Mouse (Mus musculus) MEL (cell line): ENCODE measurements at regions not wholly inside any gene's neighbourhood (a gene's known extent, or its start where the extent isn't known, plus 50 kb on each side); places are given as distances from the start of the nearest gene placed in this dataset.

Source experiments
- BHLHE40 ChIP-seq: IDR thresholded peaks from 2 replicates; pipeline ENCODE4 v1.6.1; 2012; ENCODE audit warnings: low read depth, mild to moderate bottlenecking, inconsistent platforms, low read length, improper control_type of control experiment, borderline replicate concordance
- CTCF ChIP-seq, 3 experiments: IDR thresholded peaks in 2 of 3; conservative IDR thresholded peaks in 1 of 3; 2 replicates each; pipeline ENCODE4 v1.5.1; 2011 to 2012; ENCODE audit warnings: low read length in 3 of 3, low read depth in 2 of 3, mild to moderate bottlenecking in 2 of 3, improper control_type of control experiment in 1 of 3, inconsistent platforms in 1 of 3, mixed read lengths in 1 of 3, moderate library complexity in 1 of 3; ENCODE audit not compliant: control insufficient read depth in 1 of 3, insufficient read depth in 1 of 3, poor library complexity in 1 of 3, severe bottlenecking in 1 of 3
- MAZ ChIP-seq: IDR thresholded peaks from 2 replicates; pipeline ENCODE4 v1.6.1; 2012; ENCODE audit warnings: low read depth, mild to moderate bottlenecking, inconsistent platforms, low read length, improper control_type of control experiment
- POLR2A ChIP-seq, 2 experiments: IDR thresholded peaks; 2 replicates each; pipeline ENCODE4 v1.6.1; 2011 to 2012; ENCODE audit warnings: low read length in 2 of 2, mild to moderate bottlenecking in 2 of 2, control low read depth in 1 of 2, improper control_type of control experiment in 1 of 2, low read depth in 1 of 2, moderate library complexity in 1 of 2; ENCODE audit not compliant: control insufficient read depth in 1 of 2, insufficient read depth in 1 of 2, poor library complexity in 1 of 2

DNA sequence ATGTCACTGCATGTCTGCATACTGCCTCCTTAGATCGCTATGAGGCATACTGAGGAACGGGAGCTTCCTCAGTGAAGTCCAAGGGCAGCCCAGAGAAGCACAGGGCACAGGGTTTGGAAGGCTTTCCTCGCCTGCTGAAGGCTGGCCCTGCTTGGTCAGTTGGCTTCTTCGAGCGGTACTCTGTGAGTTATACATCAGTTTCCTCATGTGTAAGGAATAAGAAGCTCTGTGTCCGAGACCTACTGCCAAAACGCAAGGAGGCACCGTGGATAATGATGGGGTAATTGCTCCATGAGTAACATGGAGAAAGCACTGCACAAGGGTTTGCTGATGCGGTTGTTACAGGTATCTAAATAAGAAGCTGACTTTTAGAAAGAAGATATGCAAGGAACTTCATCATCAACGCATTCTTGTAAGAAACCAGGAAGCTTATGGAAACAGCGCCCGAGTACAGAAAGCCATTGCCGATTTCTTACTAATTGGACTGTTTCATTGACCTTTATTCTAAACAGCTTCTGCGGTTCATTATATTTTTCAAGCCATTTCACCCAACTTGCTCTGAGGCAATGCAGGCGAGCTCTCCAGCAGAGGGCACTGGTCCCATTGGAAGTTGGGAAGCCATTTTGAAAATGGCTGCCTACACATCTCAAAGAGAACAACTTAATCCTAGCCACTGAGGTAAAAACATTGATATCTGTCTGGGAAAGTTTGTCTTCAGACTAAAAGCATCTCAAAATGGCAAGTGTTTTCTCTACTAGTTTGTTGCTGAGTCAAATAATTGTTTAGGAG, 241.8 kb upstream of the Irx5 start:
- TF ChIP-seq BHLHE40 (no peak), POLR2A (IDR thresholded peaks at IDR 0.05; ENCODE audit: control insufficient read depth in 1 of 2, insufficient read depth in 1 of 2, low read depth in 1 of 2, low read length in 2 of 2, poor library complexity in 1 of 2) (no peak), MAZ (no peak), CTCF (IDR thresholded peaks at IDR 0.05 in 2 of 3, conservative IDR thresholded peaks at IDR 0.05 in 1 of 3; ENCODE audit: control insufficient read depth in 1 of 3, insufficient read depth in 1 of 3, low read depth in 2 of 3, low read length in 3 of 3, poor library complexity in 1 of 3, severe bottlenecking in 1 of 3) (no peak; a peak in 1 of 6 replicates)
